Mouse (Mus musculus) urinary bladder, adult 18-20 months (tissue): ENCODE measurements around the gene Abr.
A peak's percentile ranks its signal among the peaks of the same experiment; 100 is the strongest.

Source experiments
- DNase-seq, 2 experiments: peaks; one replicate each; pipeline ENCODE4 v3.0.0; 2022; ENCODE audit warnings: low spot score in 2 of 2, mixed read lengths in 2 of 2

The Abr gene

DNA sequence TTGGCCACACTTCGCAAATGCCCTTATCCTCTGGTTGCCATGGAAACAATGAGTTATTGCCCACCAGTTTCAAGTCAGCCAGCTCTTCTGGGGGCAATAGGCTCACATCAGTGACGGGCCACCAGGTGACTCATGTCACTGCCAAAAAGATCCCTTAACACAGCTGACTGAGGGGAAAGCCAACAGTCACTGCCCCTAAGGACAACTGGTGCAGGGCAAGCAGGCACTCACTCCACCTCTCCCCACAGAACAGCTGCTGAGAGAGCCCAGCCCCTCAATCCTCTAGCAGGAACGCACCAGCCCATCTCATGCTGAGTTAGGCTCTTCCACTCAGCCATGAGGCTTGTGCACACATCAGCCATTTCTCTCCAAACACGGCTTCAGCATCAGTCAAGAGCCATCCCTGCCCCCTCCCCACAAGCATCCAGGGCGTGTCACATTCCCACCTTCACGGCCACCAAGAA, 128.3 kb downstream of the Abr start:
- DNase-seq = no peak

DNA sequence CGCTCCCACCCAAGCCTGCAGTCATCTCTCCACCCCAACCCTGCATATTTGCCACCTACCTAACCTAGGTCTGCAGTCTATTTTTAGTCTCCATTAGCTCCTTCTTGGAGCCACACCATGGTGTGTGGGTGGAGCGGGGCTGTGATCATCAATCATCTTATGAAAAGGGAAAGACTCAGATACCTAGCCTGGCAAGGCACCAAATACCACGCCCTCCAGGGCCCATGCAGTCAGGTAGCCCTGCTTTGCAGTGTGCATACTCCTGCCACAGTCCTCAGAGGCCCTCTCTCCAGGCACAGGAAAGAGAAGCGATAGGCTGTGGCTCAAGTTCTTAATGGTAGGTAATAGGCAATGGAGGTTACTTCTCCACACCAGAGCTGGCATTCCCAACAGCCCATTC, 128.9 kb downstream of the Abr start:
- DNase-seq = no peak

DNA sequence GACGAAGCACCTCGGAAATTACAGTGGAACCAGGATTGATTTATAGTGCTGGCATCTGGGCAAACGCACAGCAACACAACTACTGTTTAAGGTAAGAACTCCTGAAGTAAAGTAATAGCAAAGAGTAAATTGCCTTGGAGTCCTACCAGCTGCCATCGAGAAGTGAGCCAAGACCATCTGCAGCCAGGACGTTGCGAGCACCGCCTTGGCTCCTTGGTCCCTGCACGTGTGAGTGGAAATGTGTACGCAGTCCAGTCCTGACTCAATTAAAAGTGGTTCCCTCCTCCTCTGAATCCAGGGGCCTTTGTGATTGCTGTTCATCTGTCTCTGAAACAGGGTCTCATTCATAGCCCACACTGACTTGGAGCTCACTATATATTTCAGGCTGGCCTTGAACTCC, 130.3 kb downstream of the Abr start:
- no peak for DNase-seq

DNA sequence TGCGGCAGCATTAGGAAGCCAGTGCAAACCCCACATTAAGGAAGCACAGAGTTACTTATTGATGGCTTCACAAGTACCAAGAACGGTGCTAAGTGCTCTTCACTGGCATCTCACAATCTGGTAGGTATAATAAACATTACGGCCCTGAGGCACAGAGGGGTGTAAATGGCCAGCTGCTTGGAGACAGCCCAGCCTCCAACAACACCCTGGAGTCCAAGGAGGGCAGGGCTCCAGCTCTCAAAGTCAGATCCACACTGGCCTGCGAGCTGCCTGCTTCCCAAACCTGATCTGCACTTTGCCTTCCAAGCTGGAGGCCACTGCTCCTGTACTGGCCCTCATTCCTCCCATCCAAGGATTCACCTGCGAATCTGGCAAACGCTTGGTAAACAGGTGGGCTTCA, 132.7 kb downstream of the Abr start:
- DNase-seq = no peak

DNA sequence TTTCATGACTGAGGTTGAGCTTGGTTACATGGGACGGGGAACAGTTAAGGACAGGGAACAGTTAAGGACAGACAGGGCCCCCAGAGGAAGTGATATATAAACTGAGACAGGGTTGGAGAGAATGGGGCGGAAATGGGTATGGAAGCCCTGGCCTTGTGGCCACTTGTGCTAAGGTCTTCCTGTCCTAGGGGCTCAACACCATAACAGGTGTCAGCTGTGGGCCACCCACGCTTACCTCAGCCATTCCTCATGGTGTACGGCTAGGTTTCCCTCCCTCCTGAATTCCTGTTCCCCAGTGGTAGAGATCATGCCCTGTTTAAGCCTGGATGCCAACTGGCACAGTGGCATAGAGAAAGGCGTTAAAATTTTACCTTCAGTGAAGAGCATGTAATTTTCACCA, 135.1 kb downstream of the Abr start:
- no peak for DNase-seq

DNA sequence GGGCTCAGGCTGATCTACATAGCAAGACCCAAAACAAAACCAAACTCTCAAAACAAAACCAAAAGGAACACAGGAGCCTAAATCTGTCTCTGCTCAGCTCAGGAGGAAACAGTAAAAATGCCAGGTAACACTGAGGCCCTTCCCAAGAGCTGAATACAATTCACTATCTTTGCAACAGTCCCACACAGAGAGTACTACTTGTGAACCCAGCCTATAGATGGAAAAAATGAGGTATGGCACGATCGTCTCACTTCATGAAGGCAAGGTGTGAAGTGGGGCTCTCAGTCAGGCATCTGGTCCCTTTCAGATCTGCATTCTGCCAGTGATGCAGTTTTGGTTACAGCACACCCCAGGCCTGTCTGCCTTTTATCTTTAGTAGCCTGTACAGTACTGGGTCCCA, 138.1 kb downstream of the Abr start:
- no peak for DNase-seq

DNA sequence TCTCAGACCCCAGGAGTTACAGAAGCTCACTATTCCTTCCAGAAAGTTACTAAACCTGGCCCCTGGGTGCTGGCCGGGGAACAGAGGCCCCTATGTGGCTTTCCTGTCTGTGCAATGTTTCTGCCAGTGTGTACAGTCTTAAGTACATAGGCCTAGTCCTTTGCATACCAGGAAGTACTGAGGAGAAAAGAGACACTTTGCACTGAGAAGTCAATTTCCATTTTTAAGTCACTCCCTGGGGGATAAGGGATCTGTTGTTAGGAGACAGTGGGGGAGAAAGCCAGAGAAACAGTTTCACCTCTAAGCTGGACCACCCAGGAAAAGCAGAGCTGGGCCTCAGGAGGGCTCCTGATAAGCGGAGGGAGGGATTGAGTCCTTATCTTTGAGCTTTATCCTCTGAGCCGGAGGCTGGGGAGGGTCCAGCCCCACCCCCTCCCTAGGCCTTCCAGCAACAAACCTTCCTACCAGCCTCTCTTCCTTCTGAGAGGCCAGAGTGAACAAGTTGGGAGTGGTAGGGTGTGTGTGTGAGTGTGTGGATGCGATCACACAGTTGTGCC, 138.9 kb downstream of the Abr start:
- no peak for DNase-seq

DNA sequence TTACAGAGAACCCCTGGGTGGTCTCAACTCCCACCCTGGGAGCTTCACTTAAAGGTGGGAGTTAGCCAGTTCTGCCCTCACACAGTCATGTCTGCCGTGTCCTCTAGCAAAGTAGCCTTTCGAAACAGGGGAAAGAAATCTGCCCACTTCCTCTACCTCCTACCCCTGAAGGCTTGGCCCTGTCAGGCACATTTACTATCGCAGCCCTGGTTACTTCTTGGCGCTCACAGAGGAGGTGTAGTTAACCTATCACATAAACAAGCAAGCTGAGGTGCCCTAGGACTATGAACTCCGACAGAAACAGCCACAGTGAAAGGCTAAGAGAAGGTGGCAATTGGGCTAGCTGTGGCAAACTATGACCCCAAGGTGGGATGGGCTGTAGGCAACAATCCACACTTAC, 139.4 kb downstream of the Abr start:
- DNase-seq = no peak

DNA sequence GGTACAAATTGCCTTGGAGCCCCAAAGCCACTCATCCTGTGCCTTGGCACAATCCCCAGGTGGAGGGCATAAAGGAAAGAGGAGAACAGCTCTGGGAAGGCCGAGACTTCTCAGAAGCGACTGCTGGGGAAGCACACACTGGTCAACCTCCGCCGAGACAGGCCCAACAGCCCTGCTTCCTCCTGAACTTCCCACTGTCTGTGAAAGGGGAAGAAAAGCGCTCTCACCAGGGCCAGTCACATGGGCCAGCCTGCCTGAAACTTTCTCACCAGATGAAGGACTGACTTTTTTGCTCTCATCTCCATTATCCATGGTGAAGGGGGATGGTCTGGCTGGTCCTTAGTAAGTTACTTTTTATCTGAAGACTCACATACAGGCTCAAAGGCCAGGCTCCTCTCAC, 139.9 kb downstream of the Abr start:
- no peak for DNase-seq

DNA sequence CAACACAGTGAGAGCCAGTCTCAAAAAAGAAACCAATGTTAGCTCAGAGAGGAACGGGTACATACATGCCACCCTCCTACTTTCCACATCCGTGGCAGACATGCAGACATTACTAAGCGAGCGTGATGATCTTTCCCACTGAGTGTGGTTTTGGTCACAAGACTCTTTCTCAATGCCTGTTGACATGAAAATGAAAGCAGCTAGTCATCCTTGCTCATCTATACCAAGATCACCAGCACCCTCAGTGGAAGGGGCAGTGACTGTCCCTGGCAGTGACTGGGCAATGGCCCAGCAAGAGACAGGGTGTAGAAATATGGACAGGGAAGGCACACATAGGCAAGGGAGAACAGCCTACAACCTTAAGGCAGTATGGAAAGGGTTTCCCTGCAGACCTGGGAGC, 142.4 kb downstream of the Abr start:
- DNase-seq = no peak

DNA sequence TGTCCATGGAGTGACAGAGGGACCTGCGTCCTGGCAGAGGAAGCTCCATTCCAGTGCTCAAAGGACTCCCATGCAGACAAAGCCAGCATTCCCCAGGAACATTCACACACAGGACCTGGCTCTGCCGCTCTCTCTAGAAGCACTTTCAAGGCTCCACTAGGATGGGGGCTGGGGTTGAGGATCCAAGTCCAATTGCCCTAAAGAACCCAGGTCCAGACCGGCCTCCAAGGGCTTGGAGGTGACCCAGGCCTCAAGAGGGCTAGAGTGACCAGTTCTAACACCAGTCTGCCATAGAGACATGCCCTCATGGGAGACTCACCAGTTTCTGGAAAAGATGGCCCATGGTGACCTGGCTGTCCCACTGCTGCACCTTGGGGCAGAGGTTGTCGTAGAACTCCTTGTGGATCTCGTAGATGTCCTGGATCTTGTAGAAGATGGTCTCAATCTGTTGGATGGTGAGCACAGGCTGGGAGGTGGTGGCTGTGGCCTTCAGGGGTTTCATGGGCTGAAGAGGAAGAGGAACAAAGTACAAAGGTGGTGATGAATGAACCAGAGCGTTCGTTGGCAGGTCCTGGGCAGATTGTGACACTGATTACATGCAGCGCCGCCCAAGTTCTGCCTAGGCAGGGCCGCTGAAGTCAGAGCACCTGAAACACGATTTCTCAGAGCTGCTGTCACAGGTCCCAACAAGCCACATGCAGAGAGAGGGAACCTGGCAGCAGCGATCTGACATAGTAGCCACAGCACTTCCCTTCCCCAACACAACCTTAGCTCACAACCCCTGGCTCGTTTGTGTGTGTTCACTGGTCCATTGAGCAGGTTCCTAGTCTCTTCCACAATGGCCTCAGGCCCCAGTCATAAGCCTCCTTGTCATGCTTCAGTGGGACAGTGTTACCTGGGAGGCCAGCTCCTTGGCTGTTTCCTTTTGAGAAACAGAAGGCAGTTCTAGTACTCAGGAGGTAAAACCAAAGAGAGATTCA, 143.1 kb downstream of the Abr start:
- DNase-seq = peak; percentile 50 to 52

DNA sequence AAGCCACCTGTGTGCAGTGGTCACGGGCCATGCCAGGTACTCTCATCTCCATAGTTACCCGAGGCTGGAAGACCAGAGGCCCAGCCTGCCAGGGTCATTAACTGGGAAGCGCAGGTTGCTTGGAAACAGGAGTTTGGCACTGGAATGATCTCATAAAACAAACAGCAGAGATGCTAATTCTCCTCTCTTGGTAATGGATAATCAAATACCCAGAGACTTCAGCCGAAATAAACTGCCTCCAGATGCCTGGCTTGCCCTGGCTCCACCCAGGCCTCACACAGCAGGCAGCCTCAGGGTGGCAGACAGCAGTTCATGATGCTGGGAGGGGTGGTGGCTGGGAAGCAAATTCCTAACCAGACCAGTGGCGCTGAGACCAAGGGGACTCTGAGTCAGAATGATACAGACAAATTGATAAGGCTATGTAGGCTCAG, 145.0 kb downstream of the Abr start:
- no peak for DNase-seq

DNA sequence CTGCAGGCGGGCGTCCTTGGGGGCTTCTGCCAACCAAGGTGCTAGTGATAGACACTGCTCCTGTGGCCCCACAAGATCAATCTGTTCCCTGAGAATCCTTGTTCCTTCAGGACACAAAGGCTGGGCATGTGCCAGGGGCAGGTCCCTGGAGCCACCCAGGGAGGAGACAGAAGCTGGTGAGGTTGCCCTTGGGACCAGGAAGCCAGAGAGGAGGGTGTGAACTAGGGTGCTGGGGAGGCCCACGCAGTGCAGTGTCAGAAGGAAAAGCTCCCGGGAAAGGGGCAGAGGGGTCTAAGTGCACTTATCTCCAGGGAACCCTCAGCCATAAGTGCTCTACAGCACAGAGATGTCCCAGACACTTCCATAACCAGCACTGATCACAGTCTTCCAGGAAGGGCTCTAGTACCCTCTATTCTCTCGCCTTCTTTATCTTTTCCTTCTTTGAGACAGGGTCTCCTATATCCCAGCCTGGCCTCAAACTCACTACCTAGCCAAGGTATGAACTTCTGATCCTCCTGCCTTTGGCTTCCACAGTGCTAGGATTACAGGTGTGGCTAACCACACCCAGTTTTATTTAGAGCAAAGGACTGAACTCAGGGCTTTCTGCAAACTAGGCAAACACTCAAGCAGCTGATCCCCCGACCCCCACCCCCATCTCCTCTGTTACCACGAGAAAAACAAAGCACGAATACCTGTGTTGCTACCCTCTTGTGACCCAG, 145.6 kb downstream of the Abr start:
- DNase-seq = no peak

DNA sequence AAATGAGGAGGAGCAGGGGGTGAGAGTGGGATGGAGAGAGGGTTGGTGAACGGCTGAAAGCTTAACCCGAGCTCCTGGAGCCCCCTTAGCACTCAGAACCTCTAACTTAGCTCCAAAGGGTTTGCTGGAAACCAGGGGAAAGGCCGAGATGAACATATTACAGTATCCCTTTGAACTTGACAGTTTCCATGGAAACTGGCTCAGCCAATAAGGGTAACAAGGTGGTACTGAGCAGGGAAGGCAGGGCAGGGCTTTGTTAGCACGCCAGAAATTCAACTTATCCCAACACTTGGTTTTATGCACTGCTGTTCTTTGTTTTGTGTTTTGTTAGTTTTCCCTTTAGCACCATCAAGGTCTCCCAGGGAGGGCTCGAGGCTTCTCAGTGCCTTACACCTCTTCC, 149.5 kb downstream of the Abr start:
- no peak for DNase-seq

DNA sequence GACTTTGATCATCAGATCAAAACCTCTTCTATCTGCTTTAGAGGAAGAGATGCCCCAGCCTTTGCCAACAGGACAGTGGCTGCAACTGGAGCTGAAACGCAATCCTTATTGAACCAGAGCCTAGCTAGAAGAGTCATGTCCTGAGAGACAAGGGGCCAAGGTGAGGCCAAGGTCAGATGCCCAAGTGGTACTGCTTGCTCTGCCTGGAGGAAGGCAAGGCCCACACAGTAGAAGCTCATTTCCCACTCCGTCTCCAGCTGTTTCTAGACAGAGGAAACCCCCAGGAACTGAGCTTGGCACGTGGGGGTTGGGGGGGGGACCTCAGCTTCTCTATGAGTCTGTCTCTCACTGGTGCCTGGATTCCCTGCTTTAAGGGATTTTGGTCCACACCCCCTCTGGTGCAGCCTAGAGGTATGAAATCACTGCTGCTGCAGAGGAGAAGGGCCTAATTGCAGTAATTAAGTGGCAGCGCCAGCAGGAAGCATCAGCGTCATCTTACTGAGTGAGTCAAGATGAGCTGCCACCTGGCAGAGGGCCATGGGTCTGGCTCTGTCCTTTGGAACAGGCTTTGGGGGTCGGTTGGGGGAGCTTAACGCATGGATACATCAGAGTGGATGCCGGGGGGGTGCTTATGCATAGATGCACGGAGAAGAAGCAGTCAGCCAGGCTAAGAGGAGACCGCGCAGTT, 152.7 kb downstream of the Abr start:
- no peak for DNase-seq

DNA sequence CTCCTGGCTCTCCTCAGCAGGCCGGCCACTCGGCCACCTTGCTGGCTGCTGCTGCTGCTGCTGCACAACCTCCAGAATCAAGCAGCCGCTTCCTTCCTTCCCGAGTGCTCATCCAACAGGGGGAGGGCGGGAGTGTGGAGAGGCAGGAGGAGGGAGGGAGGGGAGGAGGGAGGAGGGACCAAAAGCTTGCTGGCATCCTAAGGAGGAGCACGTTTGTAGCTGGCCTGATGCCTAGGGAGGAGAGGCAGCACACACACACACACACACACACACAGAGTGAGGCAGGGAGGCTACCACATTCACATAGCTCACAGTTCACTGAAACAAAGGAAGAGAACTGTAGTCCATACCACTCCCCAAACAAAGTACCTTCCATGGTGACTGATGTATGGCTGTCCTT, 153.8 kb downstream of the Abr start:
- peak in 1 of 2 experiments; percentile 17 for DNase-seq

DNA sequence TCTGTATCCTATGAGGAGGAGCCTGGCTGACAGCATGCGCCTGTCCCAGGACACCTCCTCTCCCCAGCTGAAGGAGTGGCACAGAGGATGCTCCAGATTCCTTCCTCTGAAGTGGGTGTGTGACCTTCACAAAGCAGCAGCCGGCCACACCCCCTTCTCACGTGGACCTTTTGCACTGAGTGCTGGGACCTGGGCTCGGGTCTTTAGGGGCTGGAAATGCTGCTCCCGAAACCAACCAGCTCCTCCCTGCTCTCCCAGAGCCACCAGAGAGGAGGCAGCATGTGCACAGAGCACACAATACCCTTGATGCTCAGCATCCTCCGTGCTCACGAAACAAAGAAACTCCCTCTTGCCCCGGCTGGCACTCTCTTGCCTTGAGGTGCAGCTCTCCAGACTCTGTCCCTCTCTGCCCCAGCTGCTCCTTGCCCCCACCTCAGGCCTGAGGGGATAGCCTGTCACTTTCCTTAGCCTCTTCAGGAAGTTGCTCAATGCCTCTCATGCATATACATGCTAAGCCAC, 154.6 kb downstream of the Abr start:
- DNase-seq = no peak

DNA sequence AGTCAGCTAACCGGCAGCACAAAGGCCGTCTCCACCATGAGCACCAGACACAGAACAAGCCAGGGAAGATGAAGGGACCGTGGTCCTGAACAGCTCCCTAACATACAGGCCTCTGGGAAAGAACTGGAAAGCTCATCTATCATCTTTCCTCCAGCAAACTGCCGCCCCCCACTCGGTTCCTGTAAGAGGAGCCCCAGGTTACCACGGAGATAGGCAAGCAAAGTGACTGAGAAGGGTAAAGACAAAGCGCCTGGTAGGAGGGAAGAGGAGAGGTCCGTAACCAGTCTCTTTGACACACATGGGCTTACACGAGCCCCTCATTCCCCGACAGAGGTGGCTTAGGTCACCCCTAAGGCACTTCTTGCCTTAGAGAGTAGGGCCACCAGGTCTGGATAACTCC, 155.0 kb downstream of the Abr start:
- DNase-seq = no peak

DNA sequence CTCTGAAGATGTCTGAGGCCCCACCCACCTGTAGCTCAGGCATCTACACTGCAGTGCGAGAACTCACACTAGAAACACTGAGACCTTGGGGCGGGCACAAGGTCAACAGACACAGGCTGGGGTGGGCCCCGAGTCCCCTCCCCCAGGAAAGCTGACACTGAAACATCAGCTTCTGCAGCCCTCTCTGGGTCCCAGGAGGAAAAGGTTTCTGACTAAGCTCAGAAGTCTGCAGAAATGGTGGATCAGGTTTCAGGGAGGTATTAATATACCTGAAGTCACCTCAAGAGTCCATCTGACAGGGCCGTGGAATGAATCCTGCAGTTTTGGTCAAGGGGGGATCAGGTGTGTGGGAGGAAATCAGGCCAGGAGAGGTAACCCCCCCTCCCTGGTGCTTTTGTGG, 156.2 kb downstream of the Abr start:
- no peak for DNase-seq

DNA sequence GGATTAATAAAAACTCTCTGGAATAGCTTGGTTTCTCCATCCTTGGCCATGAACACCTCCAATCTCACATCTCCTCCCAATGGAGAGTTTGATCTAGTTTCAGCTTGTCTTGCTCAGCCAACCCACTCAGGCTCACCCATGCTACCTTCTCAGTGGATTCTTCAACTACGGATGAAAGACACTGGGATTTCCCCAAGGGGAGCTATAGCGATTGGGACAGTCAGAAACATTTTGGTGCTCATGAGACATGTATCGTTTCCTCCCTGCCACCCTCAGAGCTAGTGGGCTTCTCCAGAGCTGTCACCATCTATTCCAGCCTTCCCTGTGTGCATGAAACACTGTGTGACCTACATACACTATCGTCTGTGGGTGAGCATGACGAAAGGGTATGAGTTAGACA, 160.4 kb downstream of the Abr start:
- DNase-seq = no peak

DNA sequence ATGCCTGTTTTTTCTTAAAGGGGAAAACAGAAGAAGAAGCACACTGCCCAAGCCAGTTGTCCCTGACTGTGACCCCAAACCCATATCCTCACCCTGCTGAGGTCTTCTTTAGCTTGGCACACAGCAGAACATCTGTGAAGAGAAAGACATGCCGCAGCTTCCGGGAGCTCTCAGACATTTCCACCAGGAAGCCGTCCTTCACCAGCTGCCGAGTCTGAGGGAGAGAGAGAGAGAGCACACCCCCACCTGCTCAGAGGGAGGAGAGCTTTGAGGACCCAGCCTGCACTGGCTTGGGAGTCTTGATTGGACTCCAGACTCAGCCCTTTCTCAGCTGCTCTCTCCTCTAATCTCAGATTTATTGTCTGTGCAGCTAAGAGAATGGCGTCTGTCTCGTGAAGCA, 160.9 kb downstream of the Abr start:
- DNase-seq = no peak

DNA sequence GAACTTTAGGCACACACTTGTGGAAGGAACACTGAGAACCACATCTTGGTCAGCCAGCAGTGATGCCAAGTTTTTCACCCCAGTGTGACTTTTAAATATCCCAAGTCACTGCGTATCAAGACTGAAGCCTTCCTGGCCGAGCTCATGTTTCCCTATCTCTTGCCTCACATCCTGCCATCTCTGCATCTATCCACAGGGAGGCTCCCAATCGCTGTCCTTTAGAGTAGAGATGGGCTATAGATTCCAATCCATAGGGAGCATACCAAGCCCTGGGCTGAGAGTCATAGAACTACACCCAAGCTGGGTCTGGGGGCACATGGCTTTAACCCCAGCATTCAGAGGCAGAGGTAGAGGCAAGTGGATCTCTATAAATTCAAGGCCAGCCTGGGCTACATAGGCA, 162.6 kb downstream of the Abr start:
- DNase-seq = no peak
